Mouse (Mus musculus) embryonic fibroblast, embryonic 13.5 days (primary cell): Measurements from ENCODE around the gene Ntsr2.

Source experiments
- CTCF ChIP-seq: IDR thresholded peaks from 2 replicates; pipeline ENCODE4 v1.5.1; 2011; ENCODE audit warnings: mild to moderate bottlenecking, control low read depth, low read length, moderate library complexity, borderline replicate concordance; ENCODE audit not compliant: insufficient read depth
- POLR2A ChIP-seq: IDR thresholded peaks from 2 replicates; pipeline ENCODE4 v1.6.1; 2011; ENCODE audit warnings: low read depth, mild to moderate bottlenecking, control low read depth, low read length, moderate library complexity

- no peak for TF ChIP-seq CTCF
- TF ChIP-seq POLR2A, result no peak
Observed at GRCm38 (mm10) chr12:16640075-16640474, 13.1 kb upstream of the Ntsr2 start.
